Mouse (Mus musculus): ENCODE results near the gene Hpca. TPM values are rescaled to one million over a fixed set of nuclear protein-coding genes. Genes with fewer than 3 reads are reported as not detected.

The Hpca gene
- polyA plus RNA-seq, 1 experiment from 2014 or later: 133 TPM

DNA sequence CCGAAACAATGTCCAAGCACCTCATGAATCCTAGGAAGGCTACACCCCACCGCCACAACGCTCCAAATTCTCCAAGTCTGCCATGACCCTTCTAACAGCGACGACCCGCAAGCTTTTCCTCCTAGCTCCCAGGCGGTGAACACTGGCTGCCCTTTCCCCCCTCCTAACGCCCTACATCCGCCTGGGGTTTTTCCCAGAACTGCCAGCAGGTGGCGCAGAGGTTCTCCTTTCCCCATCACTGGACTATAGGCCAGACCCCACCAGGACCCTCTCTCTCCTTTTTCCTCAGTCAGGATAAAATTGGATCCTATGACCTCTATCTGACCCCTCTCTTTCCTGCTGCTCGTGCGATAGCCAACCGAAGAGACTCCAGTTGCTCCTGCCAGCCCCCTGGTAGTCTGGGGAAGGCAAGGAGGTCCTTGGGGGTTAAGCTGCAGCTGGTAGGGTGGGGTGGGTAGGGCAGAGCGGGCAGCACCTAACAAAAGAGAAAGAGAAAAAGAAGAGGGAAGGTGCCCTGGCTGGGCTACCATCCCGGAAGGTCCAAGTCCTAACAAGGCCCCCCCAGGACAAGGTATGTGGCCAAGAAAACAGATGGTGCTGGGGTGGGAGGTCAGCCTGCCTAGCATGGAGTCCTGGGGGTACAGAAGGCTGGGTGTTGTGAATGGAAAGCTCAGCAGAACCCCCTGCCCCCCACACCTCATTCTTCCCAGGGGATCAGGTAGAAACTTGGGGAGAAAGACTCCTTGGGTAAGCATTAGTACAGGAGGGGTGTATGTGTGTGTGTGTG is 13.2 kb upstream of the Hpca start:
- Histone ChIP-seq H3K36me3 (no peaks in the 10 kb centered on the region), H3K4me2 (peak overlapping the region; percentile 48), H3K27me3 (0 out of 2 replicates have a peak, but pooled peaks cover 8% of the 10 kb centered on the region), H3K27ac (replicated peaks) (no peak overlapping the region), H3K4me3 (no peak overlapping the region), H3K9ac (no peak overlapping the region), H3K9me3 (no peaks in the 10 kb centered on the region), H3K4me1 (replicated peaks) (peaks cover 34% of the 10 kb centered on the region)
- ATAC-seq (ENCODE audit: low FRiP score, low read depth): no peak
- WGBS: 8% methylated on average over 15 of the region's 15 CpGs

DNA sequence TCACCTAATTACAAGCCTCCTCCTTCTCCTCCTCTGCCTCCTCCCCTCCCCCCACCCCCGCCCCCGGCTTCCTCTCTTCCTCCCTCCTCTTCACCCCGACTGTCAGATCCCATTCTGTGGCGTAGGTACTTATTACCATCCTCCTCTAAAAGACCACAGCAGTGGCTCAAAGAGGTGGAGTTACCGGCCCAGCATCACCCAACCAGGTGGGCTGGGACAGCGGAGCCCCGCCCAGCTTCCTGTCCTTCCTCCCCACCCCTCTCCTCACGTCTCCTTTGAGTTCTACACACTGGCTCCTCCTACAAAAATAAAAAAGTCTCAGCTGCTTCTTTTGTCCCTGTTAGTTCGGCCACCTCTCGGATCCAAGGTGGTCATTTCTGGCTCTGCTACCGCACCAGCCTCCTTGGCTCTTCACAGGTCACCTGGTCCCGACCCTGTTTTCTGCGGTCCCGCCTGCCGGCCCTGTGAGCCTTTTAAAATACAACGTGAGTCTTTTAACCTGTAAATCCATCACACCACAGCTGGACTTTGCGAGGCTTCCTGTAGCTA is 9.0 kb upstream of the Hpca start:
- H3K4me3 ChIP-seq: peak overlapping the region; percentile 11; the same call in 1 of the 2 replicates
- peaks cover 37% of the 10 kb centered on the region for H3K4me1 ChIP-seq (replicated peaks)
- peak; percentile 72 for ATAC-seq (ENCODE audit: low FRiP score, low read depth)
- 0 out of 2 replicates have a peak overlapping the region, but pooled peaks have one; percentile 50 for H3K27ac ChIP-seq (replicated peaks)
- 8% methylated on average over 16 of the region's 17 CpGs for WGBS
- no peaks in the 10 kb centered on the region for H3K9me3 ChIP-seq
- H3K9ac ChIP-seq: no peak overlapping the region
- H3K4me2 ChIP-seq: peak overlapping the region; percentile 44
- H3K36me3 ChIP-seq: no peaks in the 10 kb centered on the region
- H3K27me3 ChIP-seq: 0 out of 2 replicates have a peak, but pooled peaks cover 4% of the 10 kb centered on the region

DNA sequence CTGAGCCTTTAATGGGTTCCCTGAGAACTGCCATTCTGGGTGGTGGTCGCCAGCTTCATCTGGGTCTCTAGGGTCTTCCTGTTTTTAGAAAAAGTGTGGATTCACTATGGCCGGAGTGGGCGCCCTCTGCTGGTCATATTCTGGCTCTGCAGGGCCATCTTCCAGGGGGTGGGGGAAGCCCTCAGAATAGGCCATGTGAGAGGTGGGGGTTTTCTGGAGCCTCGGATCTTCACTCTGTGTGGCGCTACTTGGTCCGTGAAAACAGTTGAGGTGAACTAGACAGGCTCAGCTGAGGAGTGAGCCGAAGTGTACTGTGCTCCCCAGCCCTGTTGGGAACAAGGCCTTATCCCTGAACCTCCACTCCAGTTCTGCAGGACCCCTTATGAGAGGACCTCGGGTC is 8.3 kb upstream of the Hpca start:
- H3K27ac ChIP-seq (replicated peaks): 0 out of 2 replicates have a peak overlapping the region, but pooled peaks have one; percentile 50

DNA sequence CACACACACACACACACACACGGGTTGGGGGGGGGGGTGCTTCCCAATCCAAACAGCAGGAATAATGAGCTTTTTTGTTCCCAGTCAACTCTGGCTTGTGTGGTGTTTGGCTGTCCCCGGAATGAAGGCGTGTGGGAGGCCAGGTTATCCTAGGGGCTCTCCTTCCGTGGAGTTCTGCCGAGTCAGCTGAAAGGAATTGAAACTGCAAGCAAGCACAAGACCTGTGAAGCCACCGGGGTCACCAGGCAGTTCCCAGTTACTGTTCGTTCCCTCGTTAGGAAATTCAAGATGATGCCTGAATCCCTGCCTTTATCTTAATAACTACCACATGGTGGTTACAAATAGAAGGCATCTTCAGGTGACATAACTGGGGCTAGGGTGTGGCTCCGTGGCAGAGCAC is 7.6 kb upstream of the Hpca start:
- 46% methylated on average over 9 of the region's 9 CpGs for WGBS
- no peak for ATAC-seq (ENCODE audit: low FRiP score, low read depth)
- H3K9ac ChIP-seq: no peak overlapping the region

More for the DNA sequence above, 8.3 kb upstream of the Hpca start:
- peaks cover 43% of the 10 kb centered on the region for H3K4me1 ChIP-seq (replicated peaks)
- 0 out of 2 replicates have a peak, but pooled peaks cover 3% of the 10 kb centered on the region for H3K27me3 ChIP-seq
- H3K36me3 ChIP-seq: no peaks in the 10 kb centered on the region
- H3K4me3 ChIP-seq: peak overlapping the region; percentile 11; the same call in 1 of the 2 replicates
- H3K4me2 ChIP-seq: peak overlapping the region; percentile 44
- ATAC-seq (ENCODE audit: low FRiP score, low read depth): peak; percentile 40
- no peaks in the 10 kb centered on the region for H3K9me3 ChIP-seq
- no peak overlapping the region for H3K9ac ChIP-seq
- under 1% methylated on average over 8 of the region's 8 CpGs for WGBS

DNA sequence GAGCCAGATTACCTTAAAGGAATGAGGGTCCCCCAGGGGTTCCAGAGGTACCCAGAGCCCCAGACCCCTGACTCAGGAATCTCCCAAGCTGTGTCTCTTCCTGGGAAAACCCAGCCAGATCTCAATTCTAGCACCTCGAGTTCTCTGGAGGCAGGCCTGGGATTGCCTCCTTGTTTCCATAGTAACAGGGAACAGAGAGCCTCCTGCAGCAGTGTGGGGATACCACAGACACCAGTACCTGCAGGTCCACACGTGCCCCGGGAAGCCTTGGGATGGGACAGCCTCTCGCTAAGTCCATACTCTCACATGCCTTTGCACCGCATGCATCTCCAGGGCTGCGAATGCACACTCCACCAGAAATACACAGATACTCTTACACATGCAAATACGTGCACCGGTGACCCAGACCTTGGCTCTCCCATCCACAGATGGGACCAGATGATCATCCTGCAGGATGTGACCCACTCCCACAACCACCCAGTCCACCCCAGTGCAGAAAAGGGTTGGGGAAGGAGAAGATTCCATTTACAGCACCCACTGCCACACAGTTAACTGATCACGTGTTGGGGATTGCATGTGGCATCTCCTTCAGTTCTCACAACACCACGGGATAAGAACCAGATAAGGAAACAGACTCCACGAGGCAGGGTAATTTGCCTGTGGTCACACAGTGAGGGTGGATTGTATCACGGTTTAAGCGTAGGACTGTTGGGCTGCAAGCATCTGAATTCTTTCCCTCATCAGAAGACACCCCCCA is 6.9 kb upstream of the Hpca start:
- no peak overlapping the region for H3K9ac ChIP-seq
- 56% methylated on average over 13 of the region's 13 CpGs for WGBS
- H3K27ac ChIP-seq (replicated peaks): no peak overlapping the region; the same call in 1 of the 2 replicates
- no peak overlapping the region for H3K4me3 ChIP-seq
- H3K9me3 ChIP-seq: no peaks in the 10 kb centered on the region
- no peaks in the 10 kb centered on the region for H3K36me3 ChIP-seq
- no peaks in the 10 kb centered on the region for H3K27me3 ChIP-seq
- ATAC-seq (ENCODE audit: low FRiP score, low read depth): 0 out of 2 replicates have a peak, but pooled peaks have one; percentile 24
- peaks cover 45% of the 10 kb centered on the region for H3K4me1 ChIP-seq (replicated peaks)
- no peak overlapping the region for H3K4me2 ChIP-seq

More for the DNA sequence above, 7.6 kb upstream of the Hpca start:
- Histone ChIP-seq H3K4me2 (no peak overlapping the region), H3K4me3 (no peak overlapping the region), H3K36me3 (no peaks in the 10 kb centered on the region), H3K4me1 (replicated peaks) (peaks cover 44% of the 10 kb centered on the region), H3K27me3 (no peaks in the 10 kb centered on the region), H3K27ac (replicated peaks) (no peak overlapping the region), H3K9me3 (no peaks in the 10 kb centered on the region)

DNA sequence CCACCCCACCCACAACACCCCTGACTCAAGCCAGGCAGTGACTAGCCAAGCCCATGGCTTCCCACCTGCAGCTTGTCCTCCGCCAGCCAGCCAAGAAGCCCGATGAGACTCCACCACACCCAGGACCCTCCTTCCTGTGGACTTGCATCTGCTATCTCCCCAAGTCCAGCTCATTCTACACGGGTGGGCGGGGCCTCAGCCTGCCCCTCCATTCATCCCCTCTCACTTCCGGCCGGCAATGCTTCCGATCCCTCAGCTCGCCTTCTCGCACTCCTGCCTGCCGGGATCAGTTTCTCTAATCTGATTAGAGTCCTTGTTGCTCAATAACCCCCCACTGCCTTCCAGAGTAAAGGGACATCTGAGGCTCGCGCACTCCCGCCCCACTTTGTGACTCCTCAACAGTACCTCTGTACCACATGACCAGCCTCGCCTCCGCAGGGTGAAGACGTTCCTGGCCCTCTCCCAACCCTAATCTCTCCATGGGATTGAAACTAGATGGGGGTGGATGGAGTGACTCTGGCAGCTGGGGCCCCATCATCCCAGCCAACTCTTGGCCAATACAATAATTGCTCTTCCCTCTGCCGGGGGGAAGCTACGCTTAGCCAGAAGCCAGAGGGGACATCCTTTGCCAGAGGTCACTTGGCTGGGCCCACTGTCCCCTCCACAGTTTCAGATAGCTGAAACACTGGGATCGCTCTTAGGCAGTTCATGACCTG is 4.1 kb upstream of the Hpca start:
- 13% methylated on average over 19 of the region's 19 CpGs for WGBS
- Histone ChIP-seq H3K27me3 (no peaks in the 10 kb centered on the region), H3K36me3 (no peaks in the 10 kb centered on the region), H3K4me1 (replicated peaks) (peaks cover 55% of the 10 kb centered on the region), H3K27ac (replicated peaks) (0 out of 2 replicates have a peak overlapping the region, but pooled peaks have one; percentile 38), H3K9ac (no peak overlapping the region), H3K4me2 (peak overlapping the region; percentile 39), H3K9me3 (no peaks in the 10 kb centered on the region), H3K4me3 (peak overlapping the region; percentile 2; the same call in 1 of the 2 replicates)
- no peak; the same call in 1 of the 2 replicates for ATAC-seq (ENCODE audit: low FRiP score, low read depth)

DNA sequence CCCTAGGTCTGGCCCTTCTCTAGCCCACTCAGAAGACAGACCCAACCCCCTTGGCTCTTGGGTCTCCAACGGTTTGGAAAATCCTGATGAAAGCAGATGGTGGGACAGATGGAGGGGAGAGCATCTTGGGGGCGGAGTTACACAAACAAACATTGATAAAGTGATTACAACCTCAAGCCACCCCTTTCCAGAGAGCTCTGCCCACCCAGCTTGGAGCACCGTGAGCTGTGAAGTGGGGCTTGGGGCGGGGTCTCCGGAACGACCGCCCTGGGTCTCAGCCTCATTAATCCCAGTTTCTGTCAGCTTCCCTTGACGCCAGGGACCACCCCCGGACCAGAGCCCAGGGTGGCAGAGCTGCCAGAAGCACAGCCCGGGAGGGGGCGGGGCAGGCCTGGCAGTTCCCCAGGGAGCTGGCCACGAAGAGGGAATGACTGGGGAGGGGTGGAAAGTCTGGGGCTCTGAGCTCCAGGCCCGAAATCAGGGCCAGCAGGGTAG is 2.9 kb upstream of the Hpca start:
- H3K36me3 ChIP-seq: no peaks in the 10 kb centered on the region
- peaks cover 54% of the 10 kb centered on the region for H3K4me1 ChIP-seq (replicated peaks)
- H3K27ac ChIP-seq (replicated peaks): peak overlapping the region; percentile 38
- H3K4me3 ChIP-seq: no peak overlapping the region
- 7% methylated on average over 13 of the region's 13 CpGs for WGBS
- H3K4me2 ChIP-seq: peak overlapping the region; percentile 39
- ATAC-seq (ENCODE audit: low FRiP score, low read depth): peak; percentile 17; the same call in 1 of the 2 replicates
- 0 out of 2 replicates have a peak overlapping the region, but pooled peaks have one; percentile 7 for H3K9ac ChIP-seq
- H3K9me3 ChIP-seq: no peaks in the 10 kb centered on the region
- H3K27me3 ChIP-seq: no peaks in the 10 kb centered on the region

DNA sequence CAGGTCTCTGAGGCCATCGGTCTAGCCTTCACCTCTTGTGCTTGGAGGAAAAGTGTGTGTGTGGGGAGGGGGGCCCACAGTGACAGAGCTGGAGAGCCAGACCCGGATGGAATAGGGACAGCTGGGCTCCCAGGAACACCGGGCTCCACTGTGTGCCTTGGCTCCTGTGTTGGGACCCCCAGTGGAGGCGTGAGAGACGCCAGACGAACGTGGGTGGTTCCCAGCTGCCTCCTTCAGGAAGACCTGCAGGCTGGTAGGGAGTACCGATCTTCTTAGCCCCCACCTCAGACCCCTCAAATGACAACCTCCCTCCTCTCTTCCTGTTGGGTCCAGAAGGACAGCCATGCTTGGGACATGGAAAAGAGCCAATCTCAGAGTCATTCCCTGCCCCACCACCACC is 883 bp upstream of the Hpca start:
- 38% methylated on average over 8 of the region's 8 CpGs for WGBS
- H3K4me1 ChIP-seq (replicated peaks): peaks cover 45% of the 10 kb centered on the region
- no peaks in the 10 kb centered on the region for H3K9me3 ChIP-seq
- no peak overlapping the region for H3K27ac ChIP-seq (replicated peaks)
- no peaks in the 10 kb centered on the region for H3K36me3 ChIP-seq
- no peaks in the 10 kb centered on the region for H3K27me3 ChIP-seq
- H3K9ac ChIP-seq: no peak overlapping the region
- no peak for ATAC-seq (ENCODE audit: low FRiP score, low read depth)
- H3K4me3 ChIP-seq: no peak overlapping the region
- H3K4me2 ChIP-seq: no peak overlapping the region

DNA sequence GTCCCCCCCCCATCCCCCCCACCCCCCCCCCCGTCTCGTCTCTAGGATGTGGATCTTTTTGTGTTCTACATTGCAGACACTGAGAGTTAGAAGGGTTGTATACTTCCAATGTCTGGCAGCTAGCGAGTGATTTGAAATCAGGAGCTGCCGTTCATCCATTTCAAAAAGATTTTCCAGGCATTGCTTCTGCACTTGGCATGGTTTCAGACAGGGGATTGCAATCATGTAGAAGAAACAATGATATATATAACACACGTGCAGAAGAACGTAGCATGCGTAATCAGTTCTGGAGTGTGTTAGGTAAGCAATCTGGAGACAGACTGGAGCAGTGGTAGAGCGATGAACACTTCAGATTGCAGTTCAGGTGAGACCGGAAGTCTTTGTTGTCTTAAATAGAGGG is 271 bp upstream of the Hpca start:
- Histone ChIP-seq H3K4me3 (no peak overlapping the region), H3K36me3 (no peaks in the 10 kb centered on the region), H3K4me1 (replicated peaks) (peaks cover 45% of the 10 kb centered on the region), H3K4me2 (peak overlapping the region; percentile 92), H3K9me3 (no peaks in the 10 kb centered on the region), H3K27ac (replicated peaks) (0 out of 2 replicates have a peak overlapping the region, but pooled peaks have one; percentile 28), H3K9ac (no peak overlapping the region), H3K27me3 (no peaks in the 10 kb centered on the region)
- WGBS: 31% methylated on average over 9 of the region's 9 CpGs
- ATAC-seq (ENCODE audit: low FRiP score, low read depth): no peak

DNA sequence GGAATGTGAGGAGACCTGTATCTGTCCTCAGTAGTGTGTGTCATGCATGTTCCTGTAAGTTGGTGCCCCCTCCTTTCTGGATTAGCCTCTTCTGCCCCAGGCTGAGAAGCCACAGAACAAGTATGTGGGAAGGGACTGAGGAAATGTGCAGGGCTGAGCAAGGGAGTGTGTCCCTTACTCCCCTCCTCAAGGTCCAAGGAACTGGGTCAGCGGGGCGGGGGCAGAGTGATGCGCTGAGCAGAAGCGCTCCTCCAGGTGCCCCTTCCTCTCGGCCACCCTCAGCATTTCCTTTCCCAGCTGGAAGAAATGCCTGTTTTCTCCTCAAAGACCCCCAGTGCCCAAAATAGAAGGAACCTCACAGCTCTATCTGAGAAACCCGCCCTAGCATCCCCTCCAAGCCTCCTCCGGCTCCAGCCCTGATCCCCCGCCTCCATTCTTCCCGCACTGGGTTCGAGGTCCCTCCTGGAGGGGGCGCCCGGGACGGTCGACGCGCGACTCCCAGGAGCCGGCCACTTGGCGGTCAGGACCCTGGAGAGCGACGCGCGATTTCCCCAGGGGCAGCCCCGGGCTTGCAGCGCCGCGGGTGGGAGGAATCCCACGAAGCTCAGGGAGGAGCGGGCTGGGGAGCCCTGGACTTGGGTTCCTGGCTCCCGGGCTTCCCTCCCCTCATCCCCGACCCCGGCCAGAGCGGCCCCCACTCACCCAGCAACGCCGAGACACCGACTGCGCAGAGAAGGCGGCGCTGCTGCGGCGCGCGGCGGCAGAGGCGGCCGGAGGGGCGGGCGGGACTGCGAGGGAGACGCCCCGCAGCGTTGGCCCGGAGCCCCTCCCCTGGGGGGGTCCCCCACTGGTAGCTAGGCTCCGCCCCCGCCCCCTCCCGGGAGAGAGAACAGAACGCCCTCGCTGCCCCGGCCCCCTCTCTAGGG is 1.1 kb downstream of the Hpca start:
- no peaks in the 10 kb centered on the region for H3K36me3 ChIP-seq
- H3K4me2 ChIP-seq: peak overlapping the region; percentile 92
- peak overlapping the region; percentile 54 for H3K4me3 ChIP-seq
- peak; percentile 35; the same call in 1 of the 2 replicates for ATAC-seq (ENCODE audit: low FRiP score, low read depth)
- H3K4me1 ChIP-seq (replicated peaks): peaks cover 45% of the 10 kb centered on the region
- peak overlapping the region; percentile 54 for H3K9ac ChIP-seq
- H3K27me3 ChIP-seq: no peaks in the 10 kb centered on the region
- WGBS: under 1% methylated on average over 53 of the region's 59 CpGs
- H3K27ac ChIP-seq (replicated peaks): peak overlapping the region; percentile 28; the same call in 1 of the 2 replicates
- H3K9me3 ChIP-seq: no peaks in the 10 kb centered on the region

Data from hindbrain, embryonic 15.5 days (tissue).